Mouse (Mus musculus): ENCODE results near the gene Slc24a3. TPM values are rescaled to one million over a fixed set of nuclear protein-coding genes. Genes with fewer than 3 reads are reported as not detected.

The Slc24a3 gene
- total RNA-seq, 2 experiments from 2014 or later = 11.6 to 12.0 TPM

- no peak for DNase-seq (ENCODE audit: low spot score in 2 of 2)
Observed at GRCm38 (mm10) chr2:145344521-145344920, 177.0 kb downstream of the Slc24a3 start.

- DNase-seq (ENCODE audit: low spot score in 2 of 2) = no peak
Observed at GRCm38 (mm10) chr2:145353801-145354200, 186.2 kb downstream of the Slc24a3 start.

GRCm38 (mm10) chr2:145358236-145358942 is 190.8 kb downstream of the Slc24a3 start:
- DNase-seq (ENCODE audit: low spot score in 2 of 2) = no peak

GRCm38 (mm10) chr2:145363604-145364003 is 196.1 kb downstream of the Slc24a3 start:
- no peak for DNase-seq (ENCODE audit: low spot score in 2 of 2)

GRCm38 (mm10) chr2:145368701-145369100 is 201.1 kb downstream of the Slc24a3 start:
- DNase-seq (ENCODE audit: low spot score in 2 of 2) = no peak

GRCm38 (mm10) chr2:145370795-145371194 is 203.2 kb downstream of the Slc24a3 start:
- no peak for DNase-seq (ENCODE audit: low spot score in 2 of 2)

GRCm38 (mm10) chr2:145373803-145374202 is 206.2 kb downstream of the Slc24a3 start:
- no peak for DNase-seq (ENCODE audit: low spot score in 2 of 2)

GRCm38 (mm10) chr2:145382908-145383770 is 215.6 kb downstream of the Slc24a3 start:
- peak in 1 of 2 experiments; percentile 20 for DNase-seq (ENCODE audit: low spot score in 2 of 2)

- no peak for DNase-seq (ENCODE audit: low spot score in 2 of 2)
Observed at GRCm38 (mm10) chr2:145384221-145384620, 216.7 kb downstream of the Slc24a3 start.

- DNase-seq (ENCODE audit: low spot score in 2 of 2) = no peak
Observed at GRCm38 (mm10) chr2:145385220-145385619, 217.7 kb downstream of the Slc24a3 start.

GRCm38 (mm10) chr2:145385773-145386172 is 218.2 kb downstream of the Slc24a3 start:
- DNase-seq (ENCODE audit: low spot score in 2 of 2) = no peak

GRCm38 (mm10) chr2:145395804-145396203 is 228.2 kb downstream of the Slc24a3 start:
- no peak for DNase-seq (ENCODE audit: low spot score in 2 of 2)

GRCm38 (mm10) chr2:145396579-145396978 is 229.0 kb downstream of the Slc24a3 start:
- DNase-seq (ENCODE audit: low spot score in 2 of 2) = no peak

- no peak for DNase-seq (ENCODE audit: low spot score in 2 of 2)
Observed at GRCm38 (mm10) chr2:145397456-145398206, 230.1 kb downstream of the Slc24a3 start.

GRCm38 (mm10) chr2:145401240-145401805 is 233.8 kb downstream of the Slc24a3 start:
- no peak for DNase-seq (ENCODE audit: low spot score in 2 of 2)

- no peak for DNase-seq (ENCODE audit: low spot score in 2 of 2)
Observed at GRCm38 (mm10) chr2:145401996-145402395, 234.4 kb downstream of the Slc24a3 start.

GRCm38 (mm10) chr2:145404818-145405531 is 237.4 kb downstream of the Slc24a3 start:
- DNase-seq (ENCODE audit: low spot score in 2 of 2) = no peak

GRCm38 (mm10) chr2:145405746-145406145 is 238.2 kb downstream of the Slc24a3 start:
- no peak for DNase-seq (ENCODE audit: low spot score in 2 of 2)

GRCm38 (mm10) chr2:145417738-145418137 is 250.2 kb downstream of the Slc24a3 start:
- no peak for DNase-seq (ENCODE audit: low spot score in 2 of 2)

- DNase-seq (ENCODE audit: low spot score in 2 of 2) = no peak
Observed at GRCm38 (mm10) chr2:145419078-145419477, 251.5 kb downstream of the Slc24a3 start.
